Mouse (Mus musculus): Measurements from ENCODE around the gene Krt26. TPM values are rescaled to one million over a fixed set of nuclear protein-coding genes. Genes with fewer than 3 reads are reported as not detected.

Gene Krt26
- polyA plus RNA-seq, 1 experiment from 2014 or later: not detected

GRCm38 (mm10) chr11:99279986-99280385 lies 57.8 kb downstream of the Krt26 start:
- no peak overlapping the region for H3K27ac ChIP-seq (replicated peaks; ENCODE audit: low read depth, low read length)
- H3K9ac ChIP-seq (ENCODE audit: low read length): no peak overlapping the region
- no peaks in the 10 kb centered on the region for H3K4me1 ChIP-seq (ENCODE audit: control insufficient read depth, insufficient read depth, low read length)
- DNase-seq (ENCODE audit: low spot score) (no peak), ATAC-seq (ENCODE audit: insufficient number of reproducible peaks, low FRiP score, low TSS enrichment, low read depth) (no peak)
- H3K4me3 ChIP-seq (ENCODE audit: low read depth, low read length): no peak overlapping the region
- H3K27me3 ChIP-seq (ENCODE audit: control insufficient read depth, insufficient read depth, low read length): no peaks in the 10 kb centered on the region
- H3K36me3 ChIP-seq (ENCODE audit: control insufficient read depth, insufficient read depth, low read length): no peaks in the 10 kb centered on the region
- no peaks in the 10 kb centered on the region for H3K9me3 ChIP-seq (ENCODE audit: control insufficient read depth, low read length)
- WGBS: 85% methylated on average over 5 of the region's 5 CpGs
- no peak overlapping the region for H3K4me2 ChIP-seq (ENCODE audit: low read depth, severe bottlenecking)

Other genes starting within 250 kb of the Krt26 start
- gene Tns4, start 248.7 kb downstream of the Krt26 start, polyA plus RNA-seq (2014; fragmentation: Nextera tagmentation; extraction: Ambion mirVana): 1.2 and 1.6 TPM in 2 replicates
- 1.0 and 1.3 TPM in 2 replicates for gene Ccr7, start 182.9 kb downstream of the Krt26 start, polyA plus RNA-seq (2014; fragmentation: Nextera tagmentation; extraction: Ambion mirVana)
- 261 and 272 TPM in 2 replicates for gene Smarce1, start 106.9 kb downstream of the Krt26 start, polyA plus RNA-seq (2014; fragmentation: Nextera tagmentation; extraction: Ambion mirVana)
- gene Krt222, start 93.9 kb downstream of the Krt26 start, polyA plus RNA-seq (2014; fragmentation: Nextera tagmentation; extraction: Ambion mirVana): 0.13 and 0.16 TPM in 2 replicates
- gene Krt24, start 52.7 kb downstream of the Krt26 start, polyA plus RNA-seq (2014; fragmentation: Nextera tagmentation; extraction: Ambion mirVana): 0.51 TPM in 1 of 2 replicates, not detected in the other
- not detected in 2 replicates for gene Krt25, start 15.0 kb downstream of the Krt26 start, polyA plus RNA-seq (2014; fragmentation: Nextera tagmentation; extraction: Ambion mirVana)
- not detected in 2 replicates for gene Krt27, start 13.1 kb upstream of the Krt26 start, polyA plus RNA-seq (2014; fragmentation: Nextera tagmentation; extraction: Ambion mirVana)
- 0.41 and 0.47 TPM in 2 replicates for gene Krt28, start 36.9 kb upstream of the Krt26 start, polyA plus RNA-seq (2014; fragmentation: Nextera tagmentation; extraction: Ambion mirVana)
- gene Krt10, start 51.4 kb upstream of the Krt26 start, polyA plus RNA-seq (2014; fragmentation: Nextera tagmentation; extraction: Ambion mirVana): 23.8 and 24.0 TPM in 2 replicates
- gene Krt12, start 84.3 kb upstream of the Krt26 start, polyA plus RNA-seq (2014; fragmentation: Nextera tagmentation; extraction: Ambion mirVana): not detected in 2 replicates
- 0.32 and 0.44 TPM in 2 replicates for gene Krt20, start 100.2 kb upstream of the Krt26 start, polyA plus RNA-seq (2014; fragmentation: Nextera tagmentation; extraction: Ambion mirVana)
- 0.24 and 0.35 TPM in 2 replicates for gene Krt23, start 155.2 kb upstream of the Krt26 start, polyA plus RNA-seq (2014; fragmentation: Nextera tagmentation; extraction: Ambion mirVana)
- 0.12 TPM in 1 of 2 replicates, not detected in the other for gene Krt39, start 183.4 kb upstream of the Krt26 start, polyA plus RNA-seq (2014; fragmentation: Nextera tagmentation; extraction: Ambion mirVana)
- not detected in 2 replicates for gene Krt40, start 205.2 kb upstream of the Krt26 start, polyA plus RNA-seq (2014; fragmentation: Nextera tagmentation; extraction: Ambion mirVana)
- not detected in 2 replicates for gene Krtap3-3, start 212.9 kb upstream of the Krt26 start, polyA plus RNA-seq (2014; fragmentation: Nextera tagmentation; extraction: Ambion mirVana)
- not detected in 2 replicates for gene Krtap3-2, start 218.9 kb upstream of the Krt26 start, polyA plus RNA-seq (2014; fragmentation: Nextera tagmentation; extraction: Ambion mirVana)
- gene Gm11939, start 221.5 kb upstream of the Krt26 start, polyA plus RNA-seq (2014; fragmentation: Nextera tagmentation; extraction: Ambion mirVana): not detected in 2 replicates
- not detected in 2 replicates for gene Krtap3-1, start 228.7 kb upstream of the Krt26 start, polyA plus RNA-seq (2014; fragmentation: Nextera tagmentation; extraction: Ambion mirVana)
- not detected in 2 replicates for gene Krtap1-5, start 243.1 kb upstream of the Krt26 start, polyA plus RNA-seq (2014; fragmentation: Nextera tagmentation; extraction: Ambion mirVana)
- not detected in 2 replicates for gene Krtap1-4, start 245.7 kb upstream of the Krt26 start, polyA plus RNA-seq (2014; fragmentation: Nextera tagmentation; extraction: Ambion mirVana)